Mouse (Mus musculus) G1E (cell line): ENCODE measurements around the gene Mb21d2. TPM values are rescaled to one million over a fixed set of nuclear protein-coding genes. Genes with fewer than 3 reads are reported as not detected.

Experiments used
- ATAC-seq: 2 replicates; pipeline ENCODE4 v1.8.0; 2016; ENCODE audit warnings: mild to moderate bottlenecking; ENCODE audit not compliant: insufficient number of reproducible peaks, poor library complexity, low FRiP score, severe bottlenecking; ENCODE audit errors: extremely low read depth
- DNase-seq: peaks from one replicate; pipeline ENCODE4 v3.0.0; 2012; ENCODE audit warnings: low spot score
- H3K27me3 ChIP-seq: 2 replicates; pipeline ENCODE4 v1.6.1; 2012; ENCODE audit warnings: mild to moderate bottlenecking, low read length, inconsistent platforms; ENCODE audit not compliant: insufficient read depth
- H3K36me3 ChIP-seq: replicated peaks from 2 replicates; pipeline ENCODE3; 2012; ENCODE audit warnings: mild to moderate bottlenecking, inconsistent platforms
- H3K4me1 ChIP-seq: 2 replicates; pipeline ENCODE4 v1.6.1; 2012; ENCODE audit warnings: low read depth, low read length, inconsistent platforms, mixed read lengths; ENCODE audit not compliant: insufficient read depth
- H3K4me3 ChIP-seq: 2 replicates; pipeline ENCODE4 v1.5.1; 2012; ENCODE audit warnings: low read depth, mild to moderate bottlenecking, inconsistent platforms, low read length, moderate library complexity, mixed read lengths
- H3K9me3 ChIP-seq: replicated peaks from 2 replicates; pipeline ENCODE4 v1.6.1; 2012; ENCODE audit warnings: inconsistent platforms
- CTCF ChIP-seq: IDR thresholded peaks from 2 replicates; pipeline ENCODE4 v1.5.1; 2012; ENCODE audit warnings: low read depth, low read length, inconsistent platforms, mixed read lengths
- GATA1 ChIP-seq: IDR thresholded peaks from 2 replicates; pipeline ENCODE4 v1.6.1; 2012; ENCODE audit warnings: borderline replicate concordance, low read length, inconsistent platforms, mixed read lengths
- GATA2 ChIP-seq: IDR thresholded peaks from 2 replicates; pipeline ENCODE4 v1.6.1; 2012; ENCODE audit warnings: low read depth, low read length, inconsistent platforms, borderline replicate concordance
- POLR2AphosphoS5 ChIP-seq: IDR thresholded peaks from 2 replicates; pipeline ENCODE4 v1.6.1; 2012; ENCODE audit warnings: low read depth, low read length, inconsistent platforms; ENCODE audit not compliant: insufficient replicate concordance
- TAL1 ChIP-seq: conservative IDR thresholded peaks from 2 replicates; pipeline ENCODE4 v1.6.1; 2012; ENCODE audit warnings: low read depth, low read length, inconsistent platforms, mixed read lengths
- polyA plus RNA-seq: library from polyadenylated mRNA; stranded (reverse); fragments of >175 nt; gene quantifications from 2 replicates; pipeline ENCODE4 v1.2.3, GENCODE M21; 2012
- total RNA-seq, 2 experiments: library from RNA; stranded (forward) in 1 of 2; stranded (reverse) in 1 of 2; fragments of 200-1000 nt in 1 of 2; fragments of >200 nt in 1 of 2; fragmentation: Nextera tagmentation in 1 of 2; gene quantifications; 2 replicates each; pipeline ENCODE4 v1.2.3; 2014 to 2017

Mb21d2 gene
- total and polyA plus RNA-seq, 3 experiments = not detected

- Histone ChIP-seq H3K4me1 (no peaks in the 10 kb centered on the region), H3K4me3 (no peak overlapping the region), H3K27me3 (no peaks in the 10 kb centered on the region), H3K36me3 (no peaks in the 10 kb centered on the region), H3K9me3 (peaks cover 60% of the 10 kb centered on the region)
- ATAC-seq = no peak
- no peak for TF ChIP-seq GATA2
- TF ChIP-seq POLR2AphosphoS5 = no peak
- TF ChIP-seq CTCF = no peak
- TF ChIP-seq GATA1 = no peak
- TF ChIP-seq TAL1 = no peak
- DNase-seq = no peak
Measured at GRCm38 (mm10) chr16:28870456-28870855, 59.0 kb downstream of the Mb21d2 start.

- H3K4me3 ChIP-seq = no peak overlapping the region
- DNase-seq (no peak), ATAC-seq (no peak)
- H3K4me1 ChIP-seq = no peaks in the 10 kb centered on the region
- no peaks in the 10 kb centered on the region for H3K27me3 ChIP-seq
- H3K9me3 ChIP-seq = peaks cover 61% of the 10 kb centered on the region
- H3K36me3 ChIP-seq = no peaks in the 10 kb centered on the region
- TF ChIP-seq GATA2 = no peak
- no peak for TF ChIP-seq POLR2AphosphoS5
- no peak for TF ChIP-seq GATA1
Measured at GRCm38 (mm10) chr16:28868864-28869263, 60.6 kb downstream of the Mb21d2 start.

GRCm38 (mm10) chr16:28866584-28867295 is 62.7 kb downstream of the Mb21d2 start:
- DNase-seq (no peak), ATAC-seq (no peak)
- no peak overlapping the region for H3K4me3 ChIP-seq
- H3K9me3 ChIP-seq = peaks cover 53% of the 10 kb centered on the region
- no peaks in the 10 kb centered on the region for H3K36me3 ChIP-seq
- TF ChIP-seq CTCF (no peak), TAL1 (no peak), GATA2 (no peak), GATA1 (no peak), POLR2AphosphoS5 (no peak)
- H3K27me3 ChIP-seq = no peaks in the 10 kb centered on the region
- H3K4me1 ChIP-seq = no peaks in the 10 kb centered on the region

DNA sequence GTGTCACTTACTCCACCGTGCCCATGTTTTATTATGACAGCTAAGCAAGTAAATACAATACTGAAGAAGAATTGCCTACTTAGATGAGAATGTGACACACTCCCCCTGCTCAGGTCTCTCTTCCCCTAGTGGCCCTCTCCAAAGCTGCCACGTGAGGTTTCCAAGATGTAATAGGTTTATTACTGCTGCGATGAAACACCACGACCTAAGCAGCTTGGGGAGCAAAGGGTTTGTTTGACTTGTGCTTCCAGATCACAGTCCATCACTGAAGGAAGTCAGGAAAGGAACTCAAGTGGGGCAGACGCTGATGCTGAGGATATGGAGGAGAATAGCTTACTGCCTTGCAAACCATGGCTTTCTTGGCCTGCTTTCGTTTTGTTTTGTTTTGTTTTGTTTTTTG is 65.9 kb downstream of the Mb21d2 start:
- H3K4me1 ChIP-seq = no peaks in the 10 kb centered on the region
- peaks cover 40% of the 10 kb centered on the region for H3K9me3 ChIP-seq
- H3K4me3 ChIP-seq = no peak overlapping the region
- ATAC-seq (no peak), DNase-seq (no peak)
- TF ChIP-seq GATA2 (no peak), CTCF (no peak), GATA1 (no peak), TAL1 (no peak), POLR2AphosphoS5 (no peak)
- H3K36me3 ChIP-seq = no peaks in the 10 kb centered on the region
- H3K27me3 ChIP-seq = no peaks in the 10 kb centered on the region

- DNase-seq = no peak
- Histone ChIP-seq H3K4me1 (no peaks in the 10 kb centered on the region), H3K4me3 (no peak overlapping the region), H3K36me3 (no peaks in the 10 kb centered on the region), H3K27me3 (no peaks in the 10 kb centered on the region), H3K9me3 (peaks cover 42% of the 10 kb centered on the region)
- ATAC-seq = no peak
- no peak for TF ChIP-seq TAL1
- TF ChIP-seq POLR2AphosphoS5 = no peak
- TF ChIP-seq CTCF = no peak
- TF ChIP-seq GATA2 = no peak
- TF ChIP-seq GATA1 = no peak
Measured at GRCm38 (mm10) chr16:28862093-28862492, 67.4 kb downstream of the Mb21d2 start.

DNA sequence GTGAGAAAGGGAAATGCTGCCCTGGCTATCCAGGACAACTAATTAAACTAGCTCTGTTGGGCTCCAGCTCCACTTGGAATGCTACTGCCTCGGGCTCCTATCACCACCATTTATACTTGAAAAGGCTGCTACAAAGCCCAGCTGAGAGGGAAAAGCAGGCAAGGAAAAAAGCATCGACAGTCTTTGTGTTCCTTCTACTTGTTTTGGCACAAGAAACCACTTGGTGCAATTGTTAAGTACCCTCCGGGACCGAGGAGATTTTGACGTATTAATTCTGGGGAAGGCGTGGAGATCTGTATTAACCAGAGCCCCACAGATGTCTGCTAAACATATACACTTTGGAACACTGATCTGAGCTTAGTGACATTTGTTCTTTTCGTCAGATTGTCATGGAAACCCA is 69.8 kb downstream of the Mb21d2 start:
- TF ChIP-seq GATA1 (no peak), TAL1 (no peak), GATA2 (no peak), CTCF (no peak), POLR2AphosphoS5 (no peak)
- Histone ChIP-seq H3K4me1 (no peaks in the 10 kb centered on the region), H3K9me3 (peaks cover 27% of the 10 kb centered on the region), H3K36me3 (no peaks in the 10 kb centered on the region), H3K4me3 (no peak overlapping the region), H3K27me3 (no peaks in the 10 kb centered on the region)
- DNase-seq (no peak), ATAC-seq (no peak)
